Mouse (Mus musculus) kidney, adult 2 months (tissue): ENCODE results near the gene Syce1.

Source experiments
- CTCF ChIP-seq: fragments of 200-500 bp; conservative IDR thresholded peaks from 2 replicates; pipeline ENCODE4 v1.5.1; 2011; ENCODE audit warnings: low read depth, mild to moderate bottlenecking, control low read depth, low read length, moderate library complexity, mixed read lengths; ENCODE audit not compliant: insufficient read depth, insufficient read length
- POLR2A ChIP-seq: fragments of 200-500 bp; IDR thresholded peaks from one replicate; pipeline ENCODE4 v1.6.1; 2011; ENCODE audit warnings: low read depth, low read length, control low read depth

GRCm38 (mm10) chr7:140760647-140761046 lies 27.0 kb downstream of the Syce1 start:
- TF ChIP-seq POLR2A (no peak), CTCF (no peak)
